Mouse (Mus musculus) spleen, adult 10 weeks (tissue): Measurements from ENCODE around the gene Dok5. TPM values are rescaled to one million over a fixed set of nuclear protein-coding genes. Genes with fewer than 3 reads are reported as not detected.

Experiments
- polyA plus RNA-seq: library from polyadenylated mRNA; stranded (reverse); fragments of 350-450 nt; fragmentation: Illumina TruSeq; extraction: RNeasy Lipid Tissue Mini Kit (QIAGEN cat#74804); gene quantifications from one replicate; pipeline ENCODE4 v1.2.3, GENCODE M21; 2015; ENCODE audit warnings: low replicate concordance; ENCODE audit not compliant: insufficient read depth

Dok5 gene
- polyA plus RNA-seq: 0.22 TPM

DNA sequence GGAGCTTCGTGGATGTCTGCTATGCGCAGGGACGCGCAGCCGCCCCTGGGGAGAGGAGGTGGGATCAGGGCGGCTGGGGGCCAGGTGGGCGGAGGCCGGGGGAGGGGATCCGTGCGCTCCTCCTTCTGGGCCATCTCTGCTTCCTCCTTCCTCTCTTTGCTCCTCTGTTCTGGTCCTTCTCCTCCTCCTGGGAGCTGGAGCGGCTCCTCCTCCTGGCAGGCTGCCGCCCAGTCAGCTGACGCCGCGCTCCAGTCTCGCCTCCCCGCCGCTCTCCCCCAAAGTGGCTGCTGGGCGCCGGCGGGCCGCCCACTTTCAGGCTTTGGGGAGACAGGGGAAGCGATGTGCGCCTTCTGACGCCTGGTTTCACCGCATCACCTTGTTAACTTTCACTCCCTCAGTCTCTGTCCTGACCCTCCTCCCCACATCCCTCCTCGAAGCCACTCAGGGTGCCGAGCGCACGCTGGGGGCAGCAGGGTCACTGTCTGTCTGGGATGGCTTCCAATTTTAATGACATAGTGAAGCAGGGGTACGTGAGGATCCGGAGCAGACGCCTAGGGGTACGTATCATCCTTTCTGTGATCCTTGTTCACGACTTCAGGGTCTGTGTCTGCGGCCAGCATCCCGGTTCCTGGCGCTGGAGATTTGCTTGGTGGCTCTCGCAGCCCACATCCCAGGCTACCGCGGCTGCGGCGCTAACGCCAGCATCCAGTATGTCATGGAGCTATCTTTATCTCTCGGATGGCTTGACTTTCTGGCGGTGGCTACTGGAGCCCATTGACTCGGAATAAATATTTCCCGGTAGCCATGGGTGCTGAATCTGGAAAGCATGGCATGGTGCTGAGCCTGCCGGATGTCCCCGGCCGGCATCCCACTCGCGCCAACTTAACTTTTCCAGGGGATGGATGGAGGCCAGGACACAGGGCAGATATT is at the start of gene Dok5:
TSS of gene Dok5 (plus strand) at position 176 of the 930 bp plus-strand sequence.

Other genes starting within 250 kb of the Dok5 start
- 40.9 TPM for gene Pfdn4, start 235.4 kb upstream of the Dok5 start, polyA plus RNA-seq
- not detected for gene Cyp24a1, start 234.7 kb upstream of the Dok5 start, polyA plus RNA-seq
- not detected for gene 4930470P17Rik, start 129.8 kb upstream of the Dok5 start, polyA plus RNA-seq